In genomic region chr6:31307899-31308298, GRCm38 (mm10) we compare ENCODE assay signal across 19 mouse cellular contexts.
"Had no signal": no experiment of that assay in that cellular context is flagged by ENCODE, and none has a peak within 500 bp of the region (broad histone marks: within the 10 kb centered on the region; RNA-seq: fewer than 3 reads in every experiment).

No protein-coding gene starts in this region.

- H3K4me3 ChIP-seq: limb, embryonic 12.5 days; limb, embryonic 15.5 days; liver, embryonic 13.5 days; midbrain, embryonic 12.5 days; myocyte; neural tube, embryonic 13.5 days; stomach, embryonic 15.5 days had no signal

- DNase-seq: kidney, adult 9 months; kidney, postnatal 4 days; left cerebral cortex, postnatal 4 days; liver, embryonic 13.5 days; lung, adult 2 months; lung, postnatal 14 days; lung, postnatal 4 days; retina, postnatal 1 day; right cerebral cortex, postnatal 25 days; spleen, adult 18-20 months; thymus, postnatal 25 days had no signal

- H3K27ac ChIP-seq: kidney, postnatal 0 days; limb, embryonic 12.5 days; limb, embryonic 15.5 days; liver, embryonic 13.5 days; midbrain, embryonic 12.5 days; neural tube, embryonic 13.5 days; stomach, embryonic 15.5 days had no signal

- H3K9ac ChIP-seq: limb, embryonic 12.5 days; limb, embryonic 15.5 days; liver, embryonic 13.5 days; midbrain, embryonic 12.5 days; neural tube, embryonic 13.5 days; stomach, embryonic 15.5 days had no signal

- H3K27me3 ChIP-seq: limb, embryonic 12.5 days; limb, embryonic 15.5 days; liver, embryonic 13.5 days; midbrain, embryonic 12.5 days; neural tube, embryonic 13.5 days; stomach, embryonic 15.5 days had no signal

- H3K9me3 ChIP-seq: limb, embryonic 12.5 days; limb, embryonic 15.5 days; liver, embryonic 13.5 days; midbrain, embryonic 12.5 days; neural tube, embryonic 13.5 days; stomach, embryonic 15.5 days had no signal

- ATAC-seq: midbrain, embryonic 16.5 days had no signal

- H3K4me1 ChIP-seq: limb, embryonic 12.5 days; limb, embryonic 15.5 days; liver, embryonic 13.5 days; midbrain, embryonic 12.5 days; neural tube, embryonic 13.5 days; stomach, embryonic 15.5 days had no signal

- H3K4me2 ChIP-seq: limb, embryonic 12.5 days; limb, embryonic 15.5 days; liver, embryonic 13.5 days; midbrain, embryonic 12.5 days; neural tube, embryonic 13.5 days; stomach, embryonic 15.5 days had no signal

- H3K36me3 ChIP-seq: limb, embryonic 12.5 days; limb, embryonic 15.5 days; liver, embryonic 13.5 days; midbrain, embryonic 12.5 days; neural tube, embryonic 13.5 days; stomach, embryonic 15.5 days had no signal
